9 mouse cellular contexts compared by ENCODE assay signal in the genomic region with DNA sequence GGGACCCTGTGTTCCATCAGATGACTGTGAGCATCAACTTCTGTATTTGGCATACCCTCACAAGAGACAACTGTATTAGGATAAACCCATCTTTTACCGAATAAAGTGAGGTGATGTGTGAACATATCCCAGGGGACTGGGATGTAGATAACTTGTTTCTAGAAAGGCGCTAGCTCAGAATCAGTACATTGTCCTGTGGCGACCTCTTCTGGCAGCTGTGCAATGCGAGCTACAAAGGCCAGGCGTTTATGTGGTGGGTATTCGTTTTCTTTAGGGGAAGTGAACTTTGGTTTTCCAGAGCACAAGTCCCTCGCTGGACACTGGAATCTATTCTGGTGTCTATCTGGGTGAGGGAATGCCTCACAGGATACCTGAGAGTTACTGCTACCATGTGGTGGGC. TPM values are rescaled to one million over a fixed set of nuclear protein-coding genes. Genes with fewer than 3 reads are reported as not detected.
A peak's percentile ranks its signal among the peaks of the same experiment; 100 is the strongest.
DNase-seq lines count a peak whose midpoint lies in the region; ATAC-seq and TF ChIP-seq lines count a peak whose summit lies in the region.
"Had no signal": no experiment of that assay in that cellular context is flagged by ENCODE, and none has a peak within 500 bp of the region (broad histone marks: within the 10 kb centered on the region; RNA-seq: fewer than 3 reads in every experiment).

No protein-coding gene starts in this region.

- TF ChIP-seq EP300 in liver, postnatal 0 days (IDR thresholded peaks at IDR 0.05; ENCODE audit: low read depth): no peak

- no peak overlapping the region for H3K9ac ChIP-seq in kidney, embryonic 16.5 days (replicated peaks; ENCODE audit: low read length)
- no peak overlapping the region for H3K9ac ChIP-seq in hindbrain, postnatal 0 days (replicated peaks; ENCODE audit: low read length)
- no peak overlapping the region for H3K9ac ChIP-seq in liver, postnatal 0 days (replicated peaks)

- H3K36me3 ChIP-seq in kidney, embryonic 16.5 days (ENCODE audit: insufficient read depth, low read length): no peaks in the 10 kb centered on the region
- no peaks in the 10 kb centered on the region for H3K36me3 ChIP-seq in hindbrain, postnatal 0 days (ENCODE audit: insufficient read depth, low read length)
- no peaks in the 10 kb centered on the region for H3K36me3 ChIP-seq in liver, postnatal 0 days (replicated peaks; ENCODE audit: insufficient read depth, low read length)

- no peaks in the 10 kb centered on the region for H3K4me1 ChIP-seq in kidney, embryonic 16.5 days (ENCODE audit: insufficient read depth, low read length)
- H3K4me1 ChIP-seq in hindbrain, postnatal 0 days (ENCODE audit: insufficient read depth, low read length): no peaks in the 10 kb centered on the region
- no peaks in the 10 kb centered on the region for H3K4me1 ChIP-seq in liver, postnatal 0 days (ENCODE audit: insufficient read depth)

- H3K27me3 ChIP-seq in kidney, embryonic 16.5 days (ENCODE audit: insufficient read depth, low read length): no peaks in the 10 kb centered on the region
- no peaks in the 10 kb centered on the region for H3K27me3 ChIP-seq in hindbrain, postnatal 0 days (ENCODE audit: insufficient read depth, low read length)
- no peaks in the 10 kb centered on the region for H3K27me3 ChIP-seq in liver, postnatal 0 days (ENCODE audit: insufficient read depth, low read length)

- WGBS in kidney, embryonic 16.5 days: 10% methylated on average over 7 of the region's 7 CpGs
- 11% methylated on average over 7 of the region's 7 CpGs for WGBS in hindbrain, postnatal 0 days
- WGBS in liver, postnatal 0 days (ENCODE audit: insufficient replicate concordance): 6% methylated on average over 7 of the region's 7 CpGs

- no peak overlapping the region for H3K27ac ChIP-seq in kidney, embryonic 16.5 days (ENCODE audit: low read length)
- no peak overlapping the region for H3K27ac ChIP-seq in hindbrain, postnatal 0 days
- H3K27ac ChIP-seq in liver, postnatal 0 days (ENCODE audit: low read depth): no peak overlapping the region
- H3K27ac ChIP-seq: macrophage had no signal

- DNase-seq in adrenal gland, adult (ENCODE audit: inconsistent age in 2 of 2, low spot score in 1 of 2): peak; percentile 13 to 66
- DNase-seq in adrenal gland, adult 8-10 months: no peak
- peak; percentile 39 for DNase-seq in kidney, adult 9 months
- DNase-seq in adrenal gland, postnatal 14 days: peak; percentile 68
- peak; percentile 64 for DNase-seq in hindbrain, postnatal 0 days (ENCODE audit: low spot score)
- peak; percentile 58 for DNase-seq in liver, postnatal 0 days
- DNase-seq in thymus, postnatal 36 days: peak; percentile 22 to 32

- H3K4me2 ChIP-seq in kidney, embryonic 16.5 days (replicated peaks; ENCODE audit: low read depth, low read length): no peak overlapping the region
- H3K4me2 ChIP-seq in hindbrain, postnatal 0 days (ENCODE audit: low read depth, low read length): no peak overlapping the region
- no peak overlapping the region for H3K4me2 ChIP-seq in liver, postnatal 0 days (ENCODE audit: low read depth, low read length)

- no peak overlapping the region for H3K4me3 ChIP-seq in kidney, embryonic 16.5 days (ENCODE audit: low read length)
- no peak overlapping the region for H3K4me3 ChIP-seq in hindbrain, postnatal 0 days (ENCODE audit: low read length)
- no peak overlapping the region for H3K4me3 ChIP-seq in liver, postnatal 0 days (ENCODE audit: low read depth, low read length)

- ATAC-seq in kidney, embryonic 16.5 days (ENCODE audit: low FRiP score, low TSS enrichment): no peak
- ATAC-seq in hindbrain, postnatal 0 days: no peak
- ATAC-seq in liver, postnatal 0 days: no peak

- peak; percentile 74 for TF ChIP-seq CTCF in hindbrain, postnatal 0 days (IDR thresholded peaks at IDR 0.05; ENCODE audit: low read depth)
- TF ChIP-seq CTCF in liver, postnatal 0 days (IDR thresholded peaks at IDR 0.05; ENCODE audit: low read depth): peak; percentile 73

- no peaks in the 10 kb centered on the region for H3K9me3 ChIP-seq in kidney, embryonic 16.5 days (ENCODE audit: low read length)
- no peaks in the 10 kb centered on the region for H3K9me3 ChIP-seq in hindbrain, postnatal 0 days (ENCODE audit: low read length)
- no peaks in the 10 kb centered on the region for H3K9me3 ChIP-seq in liver, postnatal 0 days (ENCODE audit: low read length)

RNA-seq across cellular contexts. Expression of a gene that starts 16.8 kb away (rescaled TPM):
- not detected for total RNA-seq in adrenal gland, adult 8-10 months (2022)
- polyA plus RNA-seq in kidney, embryonic 16.5 days (2015; fragmentation: Nextera tagmentation; extraction: Ambion mirVana): not detected in 2 replicates
- total RNA-seq in adrenal gland, postnatal 14 days (2021): not detected in 2 replicates
- not detected in 2 replicates for total RNA-seq in hindbrain, postnatal 0 days (2014; rRNA removed)
- not detected in 2 replicates for polyA plus RNA-seq in hindbrain, postnatal 0 days (2015; fragmentation: Nextera tagmentation; extraction: Ambion mirVana)
- not detected in 2 replicates for polyA plus RNA-seq in liver, postnatal 0 days (2015; fragmentation: Nextera tagmentation; extraction: Ambion mirVana)
- polyA plus RNA-seq: macrophage had no signal

RNA-seq across cellular contexts. Expression of a gene that starts 33.3 kb away (rescaled TPM):
- not detected for total RNA-seq in adrenal gland, adult 8-10 months (2022)
- polyA plus RNA-seq in kidney, embryonic 16.5 days (2015; fragmentation: Nextera tagmentation; extraction: Ambion mirVana): not detected in 2 replicates
- total RNA-seq in adrenal gland, postnatal 14 days (2021): not detected in 2 replicates
- not detected in 2 replicates for total RNA-seq in hindbrain, postnatal 0 days (2014; rRNA removed)
- polyA plus RNA-seq in hindbrain, postnatal 0 days (2015; fragmentation: Nextera tagmentation; extraction: Ambion mirVana): not detected in 2 replicates
- polyA plus RNA-seq in liver, postnatal 0 days (2015; fragmentation: Nextera tagmentation; extraction: Ambion mirVana): not detected in 2 replicates
- polyA plus RNA-seq: macrophage had no signal

RNA-seq across cellular contexts. Expression of a gene that starts 44.8 kb away (rescaled TPM):
- 10 to 100 TPM in 2 of 4 experiments, 1 to 10 TPM in 1, not detected in 1; 1.1 to 33.6 (median 29.7) TPM for total RNA-seq in adrenal gland, adult 8-10 months (2022)
- 0.14 and 0.44 TPM in 2 replicates for polyA plus RNA-seq in kidney, embryonic 16.5 days (2015; fragmentation: Nextera tagmentation; extraction: Ambion mirVana)
- 34.7 and 39.4 TPM in 2 replicates for total RNA-seq in adrenal gland, postnatal 14 days (2021)
- 0.68 TPM in 1 of 2 replicates, not detected in the other for total RNA-seq in hindbrain, postnatal 0 days (2014; rRNA removed)
- polyA plus RNA-seq in hindbrain, postnatal 0 days (2015; fragmentation: Nextera tagmentation; extraction: Ambion mirVana): 0.14 TPM in 1 of 2 replicates, not detected in the other
- not detected in 2 replicates for polyA plus RNA-seq in liver, postnatal 0 days (2015; fragmentation: Nextera tagmentation; extraction: Ambion mirVana)
- polyA plus RNA-seq: macrophage had no signal
